Mouse (Mus musculus) MEL (cell line): ENCODE data around the gene Sbno2.

ENCODE experiments used
- CHD2 ChIP-seq: IDR thresholded peaks from 2 replicates; pipeline ENCODE4 v1.6.1; 2011; ENCODE audit warnings: low read length, improper control_type of control experiment
- CTCF ChIP-seq, 3 experiments: IDR thresholded peaks in 2 of 3; conservative IDR thresholded peaks in 1 of 3; 2 replicates each; pipeline ENCODE4 v1.5.1; 2011 to 2012; ENCODE audit warnings: low read length in 3 of 3, low read depth in 2 of 3, mild to moderate bottlenecking in 2 of 3, improper control_type of control experiment in 1 of 3, inconsistent platforms in 1 of 3, mixed read lengths in 1 of 3, moderate library complexity in 1 of 3; ENCODE audit not compliant: control insufficient read depth in 1 of 3, insufficient read depth in 1 of 3, poor library complexity in 1 of 3, severe bottlenecking in 1 of 3
- E2F4 ChIP-seq: IDR thresholded peaks from 2 replicates; pipeline ENCODE4 v1.6.1; 2011; ENCODE audit warnings: low read depth, low read length, improper control_type of control experiment, borderline replicate concordance
- EP300 ChIP-seq, 2 experiments: IDR thresholded peaks; 2 replicates each; pipeline ENCODE4 v1.6.1; 2011; ENCODE audit warnings: improper control_type of control experiment in 2 of 2, low read length in 2 of 2, low read depth in 1 of 2, mild to moderate bottlenecking in 1 of 2
- GABPA ChIP-seq: IDR thresholded peaks from 2 replicates; pipeline ENCODE4 v1.6.1; 2012; ENCODE audit warnings: low read depth, mild to moderate bottlenecking, inconsistent platforms, low read length, improper control_type of control experiment, moderate library complexity
- MEF2A ChIP-seq: IDR thresholded peaks from 2 replicates; pipeline ENCODE4 v1.6.1; 2014; ENCODE audit warnings: low read depth, mild to moderate bottlenecking, inconsistent platforms, low read length, improper control_type of control experiment; ENCODE audit not compliant: poor library complexity, insufficient replicate concordance, severe bottlenecking; ENCODE audit errors: extremely low read depth
- NELFE ChIP-seq: IDR thresholded peaks from 2 replicates; pipeline ENCODE4 v1.6.1; 2011; ENCODE audit warnings: low read depth, low read length, improper control_type of control experiment
- POLR2A ChIP-seq, 2 experiments: IDR thresholded peaks; 2 replicates each; pipeline ENCODE4 v1.6.1; 2011 to 2012; ENCODE audit warnings: low read length in 2 of 2, mild to moderate bottlenecking in 2 of 2, control low read depth in 1 of 2, improper control_type of control experiment in 1 of 2, low read depth in 1 of 2, moderate library complexity in 1 of 2; ENCODE audit not compliant: control insufficient read depth in 1 of 2, insufficient read depth in 1 of 2, poor library complexity in 1 of 2
- POLR2AphosphoS2 ChIP-seq: IDR thresholded peaks from 2 replicates; pipeline ENCODE4 v1.6.1; 2011; ENCODE audit warnings: low read length, improper control_type of control experiment
- RCOR1 ChIP-seq: IDR thresholded peaks from 2 replicates; pipeline ENCODE4 v1.6.1; 2012; ENCODE audit warnings: low read depth, mild to moderate bottlenecking, inconsistent platforms, low read length, improper control_type of control experiment
- SIN3A ChIP-seq: IDR thresholded peaks from 2 replicates; pipeline ENCODE4 v1.6.1; 2012; ENCODE audit warnings: low read length, improper control_type of control experiment, inconsistent platforms
- TCF12 ChIP-seq: IDR thresholded peaks from 2 replicates; pipeline ENCODE4 v1.6.1; 2014; ENCODE audit warnings: low read depth, mild to moderate bottlenecking, inconsistent platforms, low read length, improper control_type of control experiment, moderate library complexity
- UBTF ChIP-seq: IDR thresholded peaks from 2 replicates; pipeline ENCODE4 v1.6.1; 2012; ENCODE audit warnings: low read depth, mild to moderate bottlenecking, inconsistent platforms, low read length, improper control_type of control experiment, moderate library complexity, borderline replicate concordance; ENCODE audit not compliant: insufficient read depth

- no peak for TF ChIP-seq CHD2
- no peak for TF ChIP-seq POLR2AphosphoS2
- no peak for TF ChIP-seq RCOR1
- no peak for TF ChIP-seq SIN3A
- no peak for TF ChIP-seq UBTF
- no peak for TF ChIP-seq CTCF (IDR thresholded peaks at IDR 0.05 in 2 of 3, conservative IDR thresholded peaks at IDR 0.05 in 1 of 3; ENCODE audit: control insufficient read depth in 1 of 3, insufficient read depth in 1 of 3, low read depth in 2 of 3, low read length in 3 of 3, poor library complexity in 1 of 3, severe bottlenecking in 1 of 3)
- no peak for TF ChIP-seq POLR2A (IDR thresholded peaks at IDR 0.05; ENCODE audit: control insufficient read depth in 1 of 2, insufficient read depth in 1 of 2, low read depth in 1 of 2, low read length in 2 of 2, poor library complexity in 1 of 2)
- no peak for TF ChIP-seq GABPA
- TF ChIP-seq NELFE, result no peak
- no peak for TF ChIP-seq EP300 (IDR thresholded peaks at IDR 0.05; ENCODE audit: low read depth in 1 of 2, low read length in 2 of 2)
- no peak for TF ChIP-seq TCF12
- no peak for TF ChIP-seq E2F4
- no peak for TF ChIP-seq MEF2A
These were observed 34.7 kb upstream of the Sbno2 start for GRCm38 (mm10) chr10:80139975-80140665.
